Mouse (Mus musculus) spleen, postnatal 36 days (tissue): ENCODE results near the gene Phf11c.
A peak's percentile ranks its signal among the peaks of the same experiment; 100 is the strongest.
"Not testable (repeated sequence)": the region's sequence is repeated elsewhere in the genome, so short reads cannot be mapped to it uniquely, and the experiment has no call there.

Experiments
- DNase-seq, 2 experiments: peaks; one replicate each; pipeline ENCODE4 v3.0.0; 2022; ENCODE audit warnings: low spot score in 2 of 2, mixed read lengths in 1 of 2

The Phf11c gene

GRCm38 (mm10) chr14:59395281-59395680 lies at the start of gene Phf11c:
Phf11c (minus strand) TSS chr14:59395381.
- DNase-seq: no peak

- DNase-seq: peak in 1 of 2 experiments; percentile 24
Observed at GRCm38 (mm10) chr14:59441472-59441805, 46.3 kb upstream of the Phf11c start.

- peak; percentile 96 to 97 for DNase-seq
Observed at GRCm38 (mm10) chr14:59440558-59441471, 45.6 kb upstream of the Phf11c start, which contains the start of the genes Setdb2 and Cab39l. Setdb2 (minus strand) TSS chr14:59440884. Cab39l (plus strand) TSS chr14:59440972.

GRCm38 (mm10) chr14:59440039-59440438 lies 44.9 kb upstream of the Phf11c start:
- no peak for DNase-seq

- DNase-seq: peak; percentile 17 to 43
Observed at GRCm38 (mm10) chr14:59438505-59438904, 43.3 kb upstream of the Phf11c start.

- DNase-seq: no peak
Observed at GRCm38 (mm10) chr14:59437398-59437797, 42.2 kb upstream of the Phf11c start.

GRCm38 (mm10) chr14:59435206-59435605 lies 40.0 kb upstream of the Phf11c start:
- DNase-seq: no peak

GRCm38 (mm10) chr14:59433902-59434301 lies 38.7 kb upstream of the Phf11c start:
- no peak for DNase-seq

GRCm38 (mm10) chr14:59430556-59430955 lies 35.4 kb upstream of the Phf11c start:
- no peak for DNase-seq

- DNase-seq: no peak
Observed at GRCm38 (mm10) chr14:59422912-59423663, 27.9 kb upstream of the Phf11c start.

GRCm38 (mm10) chr14:59418171-59418570 lies 23.0 kb upstream of the Phf11c start:
- no peak for DNase-seq

- DNase-seq: not testable (repeated sequence)
Observed at GRCm38 (mm10) chr14:59414979-59415378, 19.8 kb upstream of the Phf11c start.

- peak; percentile 87 for DNase-seq
Observed at GRCm38 (mm10) chr14:59396999-59397398, 1.8 kb upstream of the Phf11c start.

- DNase-seq: peak in 1 of 2 experiments; percentile 7
Observed at GRCm38 (mm10) chr14:59390181-59390580, 5.0 kb downstream of the Phf11c start.

GRCm38 (mm10) chr14:59389532-59389931 lies 5.6 kb downstream of the Phf11c start:
- DNase-seq: no peak

GRCm38 (mm10) chr14:59370348-59371068 lies 24.7 kb downstream of the Phf11c start:
- no peak for DNase-seq

GRCm38 (mm10) chr14:59366386-59367105 lies 28.6 kb downstream of the Phf11c start:
- DNase-seq: no peak

- DNase-seq: peak; percentile 26 to 43
Observed at GRCm38 (mm10) chr14:59365244-59365644, 29.9 kb downstream of the Phf11c start, which contains the start of gene Phf11d. Phf11d (minus strand) TSS chr14:59365470.

GRCm38 (mm10) chr14:59341189-59341588 lies 54.0 kb downstream of the Phf11c start, which contains the start of gene Phf11b:
Phf11b (minus strand) TSS chr14:59341351.
- DNase-seq: peak; percentile 73 to 79

- no peak for DNase-seq
Observed at GRCm38 (mm10) chr14:59339541-59339940, 55.6 kb downstream of the Phf11c start.

GRCm38 (mm10) chr14:59336056-59336455 lies 59.1 kb downstream of the Phf11c start:
- peak; percentile 17 to 19 for DNase-seq
